Mouse (Mus musculus) spleen, adult 2 months (tissue): ENCODE results near the gene Prr7.

Experiments used
- CTCF ChIP-seq: fragments of 200-500 bp; IDR thresholded peaks from 2 replicates; pipeline ENCODE4 v1.5.1; 2011; ENCODE audit warnings: mild to moderate bottlenecking, inconsistent platforms; ENCODE audit not compliant: insufficient read depth, insufficient read length, insufficient replicate concordance; ENCODE audit errors: extremely low read depth
- POLR2A ChIP-seq: fragments of 200-500 bp; IDR thresholded peaks from 2 replicates; pipeline ENCODE4 v1.6.1; 2011; ENCODE audit warnings: low read depth, low read length, inconsistent platforms

DNA sequence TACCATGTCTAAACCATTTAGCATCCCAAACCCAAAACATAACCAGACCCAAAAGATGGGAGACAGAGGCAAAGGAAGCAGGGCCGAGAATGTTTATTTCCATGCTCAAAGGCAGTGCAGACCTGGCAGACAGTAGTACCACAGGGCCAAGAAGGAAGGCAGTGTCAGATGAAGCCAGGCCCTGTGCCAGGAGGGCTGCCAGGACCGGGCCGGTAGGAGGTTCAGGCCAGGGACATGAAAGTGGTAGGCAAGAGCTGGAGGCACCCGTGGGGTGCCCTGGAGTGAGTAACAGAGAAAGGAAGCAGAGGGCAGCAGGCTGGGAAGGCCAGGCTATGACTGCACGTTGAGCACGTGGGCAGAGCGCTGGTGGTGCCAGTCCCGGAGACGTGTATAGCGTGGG lies 42.6 kb downstream of the Prr7 start:
- TF ChIP-seq CTCF = no peak
- TF ChIP-seq POLR2A = no peak
